Mouse (Mus musculus): ENCODE results near the gene Hspb2. TPM values are rescaled to one million over a fixed set of nuclear protein-coding genes. Genes with fewer than 3 reads are reported as not detected.

Hspb2 gene
- polyA plus RNA-seq, 1 experiment from 2014 or later = 30.8 TPM

GRCm38 (mm10) chr9:50742261-50742660, 9.9 kb downstream of the Hspb2 start:
- Histone ChIP-seq H3K4me1 (ENCODE audit: insufficient read depth, low read depth, low read length) (no peaks in the 10 kb centered on the region), H3K27ac (ENCODE audit: low read length) (peak overlapping the region; percentile 1; the same call in 1 of the 2 replicates), H3K9ac (replicated peaks; ENCODE audit: low read depth) (no peak overlapping the region), H3K4me3 (ENCODE audit: low read depth, low read length) (no peak overlapping the region), H3K9me3 (ENCODE audit: low read length) (no peaks in the 10 kb centered on the region), H3K36me3 (ENCODE audit: insufficient read depth, low read length) (no peaks in the 10 kb centered on the region), H3K4me2 (replicated peaks; ENCODE audit: low read depth, low read length) (no peak overlapping the region), H3K27me3 (replicated peaks; ENCODE audit: insufficient read depth, low read length) (no peaks in the 10 kb centered on the region)
- 77% methylated on average over 3 of the region's 3 CpGs for WGBS
- ATAC-seq = no peak
- TF ChIP-seq CTCF (IDR thresholded peaks at IDR 0.05) (no peak), EP300 (IDR thresholded peaks at IDR 0.05) (no peak)
- no peak for DNase-seq (ENCODE audit: low spot score)

DNA sequence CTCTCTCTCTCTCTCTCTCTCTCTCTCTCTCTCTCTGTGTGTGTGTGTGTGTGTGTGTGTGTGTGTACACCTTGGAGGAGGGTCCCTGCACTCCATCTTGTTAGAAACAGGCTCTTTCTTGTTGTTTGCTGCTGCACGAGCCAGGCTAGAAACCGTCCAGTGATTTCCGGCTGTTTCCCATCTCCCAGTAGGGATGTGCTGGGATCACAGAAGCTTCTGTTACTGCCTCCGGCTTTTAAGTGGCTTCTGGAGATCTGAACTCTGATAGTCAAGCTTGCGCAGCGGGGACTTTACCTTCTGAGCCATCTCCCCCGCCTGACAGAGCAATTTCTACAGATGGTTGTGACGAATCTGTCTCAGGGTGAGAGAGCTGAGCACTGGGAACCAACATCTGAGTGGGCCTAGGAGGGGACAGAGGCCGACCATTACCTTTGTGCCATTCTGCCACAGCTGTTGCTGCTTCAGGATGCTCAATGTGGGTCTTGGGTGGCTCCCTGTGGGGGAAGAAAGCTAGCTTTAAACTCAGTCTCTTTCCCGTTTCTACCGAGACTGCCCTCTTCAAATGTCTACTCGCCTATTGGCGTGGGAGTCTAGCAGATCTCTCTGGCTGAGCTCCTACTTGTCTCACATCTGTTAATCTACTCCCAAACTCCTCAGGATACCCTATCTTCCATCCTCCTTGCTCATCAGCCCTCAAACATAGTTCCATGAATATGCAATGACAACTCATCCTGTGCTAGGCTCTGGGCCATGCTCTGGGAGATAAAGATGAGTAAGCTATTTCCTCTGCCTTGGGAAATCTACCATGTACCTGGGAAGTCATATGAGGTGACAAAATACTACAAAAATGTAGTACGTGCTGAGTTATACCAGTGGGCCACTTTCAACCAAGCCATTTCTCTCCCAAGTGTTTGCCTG, 11.0 kb downstream of the Hspb2 start:
- TF ChIP-seq EP300 (IDR thresholded peaks at IDR 0.05) (no peak), CTCF (IDR thresholded peaks at IDR 0.05) (no peak)
- DNase-seq (ENCODE audit: low spot score) (no peak), ATAC-seq (no peak)
- H3K27me3 ChIP-seq (replicated peaks; ENCODE audit: insufficient read depth, low read length) = no peaks in the 10 kb centered on the region
- H3K4me1 ChIP-seq (ENCODE audit: insufficient read depth, low read depth, low read length) = no peaks in the 10 kb centered on the region
- no peaks in the 10 kb centered on the region for H3K9me3 ChIP-seq (ENCODE audit: low read length)
- WGBS = 84% methylated on average over 14 of the region's 14 CpGs
- no peak overlapping the region for H3K27ac ChIP-seq (ENCODE audit: low read length)
- H3K4me2 ChIP-seq (replicated peaks; ENCODE audit: low read depth, low read length) = no peak overlapping the region
- H3K36me3 ChIP-seq (ENCODE audit: insufficient read depth, low read length) = no peaks in the 10 kb centered on the region
- H3K4me3 ChIP-seq (ENCODE audit: low read depth, low read length) = no peak overlapping the region
- H3K9ac ChIP-seq (replicated peaks; ENCODE audit: low read depth) = no peak overlapping the region

GRCm38 (mm10) chr9:50738914-50739870, 13.0 kb downstream of the Hspb2 start, which contains the start of gene Dixdc1:
Gene Dixdc1 (minus strand): TSS chr9:50739517.
- peak within 1 kb of the TSS; percentile 44 for H3K4me2 ChIP-seq (replicated peaks; ENCODE audit: low read depth, low read length)
- no peaks in the 10 kb centered on the region for H3K27me3 ChIP-seq (replicated peaks; ENCODE audit: insufficient read depth, low read length)
- no peaks in the 10 kb centered on the region for H3K4me1 ChIP-seq (ENCODE audit: insufficient read depth, low read depth, low read length)
- no peak within 1 kb of the TSS for H3K4me3 ChIP-seq (ENCODE audit: low read depth, low read length)
- TF ChIP-seq CTCF (IDR thresholded peaks at IDR 0.05) (no peak), EP300 (IDR thresholded peaks at IDR 0.05) (no peak)
- peak; percentile 96 for DNase-seq (ENCODE audit: low spot score)
- H3K9me3 ChIP-seq (ENCODE audit: low read length) = no peaks in the 10 kb centered on the region
- H3K27ac ChIP-seq (ENCODE audit: low read length) = no peak within 1 kb of the TSS
- H3K9ac ChIP-seq (replicated peaks; ENCODE audit: low read depth) = no peak within 1 kb of the TSS
- no peaks in the 10 kb centered on the region for H3K36me3 ChIP-seq (ENCODE audit: insufficient read depth, low read length)
- peak; percentile 98 for ATAC-seq
- WGBS = 12% methylated on average over 36 of the region's 36 CpGs

DNA sequence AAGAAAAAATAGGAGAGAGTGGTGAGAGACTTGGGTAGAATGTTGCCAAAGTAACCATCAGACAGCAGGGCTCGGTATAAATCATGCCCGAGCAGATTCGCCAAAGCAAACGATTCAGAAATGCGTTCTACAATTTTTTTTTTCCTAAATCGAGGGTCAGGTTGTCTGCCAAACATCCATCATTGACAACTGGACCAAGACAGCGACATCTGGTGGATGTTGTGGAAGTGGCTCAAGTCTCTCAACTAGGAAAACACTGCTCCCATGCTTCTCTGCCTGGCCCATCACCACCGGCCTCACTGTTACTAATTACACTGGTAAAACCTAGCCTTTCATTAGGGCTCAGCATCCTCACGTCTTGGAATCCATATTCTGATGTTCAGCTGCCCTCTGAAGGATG, 17.2 kb downstream of the Hspb2 start:
- DNase-seq (ENCODE audit: low spot score) = peak; percentile 71
- Histone ChIP-seq H3K27ac (ENCODE audit: low read length) (no peak overlapping the region), H3K4me3 (ENCODE audit: low read depth, low read length) (no peak overlapping the region), H3K9me3 (ENCODE audit: low read length) (no peaks in the 10 kb centered on the region), H3K4me1 (ENCODE audit: insufficient read depth, low read depth, low read length) (no peaks in the 10 kb centered on the region), H3K9ac (replicated peaks; ENCODE audit: low read depth) (no peak overlapping the region), H3K4me2 (replicated peaks; ENCODE audit: low read depth, low read length) (no peak overlapping the region), H3K36me3 (ENCODE audit: insufficient read depth, low read length) (no peaks in the 10 kb centered on the region), H3K27me3 (replicated peaks; ENCODE audit: insufficient read depth, low read length) (no peaks in the 10 kb centered on the region)
- 5% methylated on average over 9 of the region's 9 CpGs for WGBS
- TF ChIP-seq CTCF (IDR thresholded peaks at IDR 0.05) (peak; percentile 89), EP300 (IDR thresholded peaks at IDR 0.05) (no peak)
- ATAC-seq = no peak

DNA sequence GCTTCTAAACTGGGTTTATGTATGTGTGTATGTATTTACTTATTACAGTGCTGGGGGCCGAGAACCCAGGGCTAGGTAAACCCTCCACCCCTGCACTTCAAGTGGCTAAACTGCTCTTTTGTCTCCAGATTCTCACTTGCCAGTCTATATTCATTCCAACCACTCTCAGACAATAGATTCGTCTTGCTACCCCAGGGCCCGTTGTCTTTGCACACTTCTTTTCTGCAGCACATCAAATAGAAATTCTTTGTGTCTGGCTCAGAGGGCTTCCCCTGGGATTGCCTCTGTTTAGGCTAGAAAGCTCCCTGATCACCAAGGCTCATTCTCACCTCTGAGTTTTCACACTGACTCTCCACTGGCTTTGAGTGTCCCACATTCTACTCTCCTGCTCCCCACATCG, 19.6 kb downstream of the Hspb2 start:
- no peak for TF ChIP-seq EP300 (IDR thresholded peaks at IDR 0.05)
- no peak for TF ChIP-seq CTCF (IDR thresholded peaks at IDR 0.05)
- Histone ChIP-seq H3K27ac (ENCODE audit: low read length) (no peak overlapping the region), H3K9me3 (ENCODE audit: low read length) (no peaks in the 10 kb centered on the region), H3K36me3 (ENCODE audit: insufficient read depth, low read length) (no peaks in the 10 kb centered on the region), H3K4me3 (ENCODE audit: low read depth, low read length) (no peak overlapping the region), H3K4me2 (replicated peaks; ENCODE audit: low read depth, low read length) (no peak overlapping the region), H3K4me1 (ENCODE audit: insufficient read depth, low read depth, low read length) (0 out of 2 replicates have a peak, but pooled peaks cover under 1% of the 10 kb centered on the region), H3K27me3 (replicated peaks; ENCODE audit: insufficient read depth, low read length) (no peaks in the 10 kb centered on the region), H3K9ac (replicated peaks; ENCODE audit: low read depth) (no peak overlapping the region)
- DNase-seq (ENCODE audit: low spot score) (no peak), ATAC-seq (no peak)
- WGBS = 30% methylated on average over 4 of the region's 4 CpGs

DNA sequence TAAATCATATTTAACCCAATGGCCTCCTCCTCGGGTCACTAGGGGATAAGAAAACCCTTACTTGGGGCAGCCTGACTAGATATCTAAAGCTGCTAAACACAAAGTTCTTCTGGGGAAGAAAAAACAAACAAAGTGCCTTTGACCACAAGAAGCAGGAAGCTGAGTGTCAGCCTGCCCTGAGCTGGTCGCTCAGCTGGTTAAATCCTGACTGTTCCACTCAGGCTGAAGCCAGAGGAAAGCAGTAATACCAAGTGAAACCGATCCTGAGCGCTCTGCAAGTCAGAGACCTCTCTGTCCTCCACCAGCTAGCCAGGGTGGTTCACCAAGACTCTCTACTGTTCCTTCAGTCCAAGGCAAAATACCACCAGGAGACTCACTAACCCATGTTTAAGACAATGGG, 22.6 kb downstream of the Hspb2 start:
- TF ChIP-seq EP300 (IDR thresholded peaks at IDR 0.05) (no peak), CTCF (IDR thresholded peaks at IDR 0.05) (no peak)
- H3K27me3 ChIP-seq (replicated peaks; ENCODE audit: insufficient read depth, low read length) = no peaks in the 10 kb centered on the region
- H3K4me3 ChIP-seq (ENCODE audit: low read depth, low read length) = no peak overlapping the region
- H3K9me3 ChIP-seq (ENCODE audit: low read length) = no peaks in the 10 kb centered on the region
- no peak for DNase-seq (ENCODE audit: low spot score)
- no peak overlapping the region for H3K4me2 ChIP-seq (replicated peaks; ENCODE audit: low read depth, low read length)
- WGBS = 28% methylated on average over 4 of the region's 4 CpGs
- no peaks in the 10 kb centered on the region for H3K36me3 ChIP-seq (ENCODE audit: insufficient read depth, low read length)
- H3K27ac ChIP-seq (ENCODE audit: low read length) = no peak overlapping the region
- H3K4me1 ChIP-seq (ENCODE audit: insufficient read depth, low read depth, low read length) = 0 out of 2 replicates have a peak, but pooled peaks cover 3% of the 10 kb centered on the region
- no peak for ATAC-seq
- no peak overlapping the region for H3K9ac ChIP-seq (replicated peaks; ENCODE audit: low read depth)

All from lung, postnatal 0 days (tissue).